Mouse (Mus musculus): ENCODE data around the gene Zfp609.
"Not testable (repeated sequence)": the region's sequence is repeated elsewhere in the genome, so short reads cannot be mapped to it uniquely, and the experiment has no call there.

Gene Zfp609

DNA sequence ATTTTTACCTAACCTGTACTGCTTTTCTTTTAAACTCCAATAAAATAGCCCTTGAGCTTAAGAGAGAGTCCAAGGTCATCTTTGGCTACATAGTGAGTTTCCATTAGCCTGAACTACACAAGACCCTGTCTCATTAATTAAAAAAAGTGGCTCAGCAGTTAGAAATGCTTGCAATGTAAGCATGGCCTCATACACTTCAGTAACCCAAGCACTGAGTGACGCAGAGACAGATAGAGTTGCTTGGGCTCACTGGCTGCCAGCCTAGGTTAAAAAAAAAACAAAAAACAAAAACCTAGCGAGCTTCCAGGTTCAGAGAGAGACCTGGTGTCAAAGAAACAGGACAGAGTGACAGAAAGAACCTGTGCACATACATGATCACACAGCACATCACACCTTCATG is 14.5 kb downstream of the Zfp609 start:
- no peak for DNase-seq (ENCODE audit: low spot score)

DNA sequence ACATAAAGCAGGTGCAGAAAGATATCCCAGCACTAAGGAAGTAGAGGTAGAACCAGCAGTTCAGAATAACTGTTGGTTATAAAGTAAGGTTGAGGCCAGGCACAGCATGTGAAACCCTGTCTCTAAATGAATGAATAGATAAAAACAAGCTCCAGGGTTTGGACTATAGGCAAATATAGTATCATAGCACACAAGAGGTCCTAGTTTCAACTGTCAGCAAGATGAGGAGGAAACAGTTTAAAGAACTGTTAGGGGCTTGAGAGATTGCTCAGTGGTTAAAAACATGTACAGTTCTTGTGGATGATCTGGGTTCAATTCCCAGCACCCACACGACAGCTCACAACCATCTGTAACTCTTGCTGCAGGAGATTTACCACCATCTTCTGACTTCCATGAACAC is 15.6 kb downstream of the Zfp609 start:
- DNase-seq (ENCODE audit: low spot score) = no peak

DNA sequence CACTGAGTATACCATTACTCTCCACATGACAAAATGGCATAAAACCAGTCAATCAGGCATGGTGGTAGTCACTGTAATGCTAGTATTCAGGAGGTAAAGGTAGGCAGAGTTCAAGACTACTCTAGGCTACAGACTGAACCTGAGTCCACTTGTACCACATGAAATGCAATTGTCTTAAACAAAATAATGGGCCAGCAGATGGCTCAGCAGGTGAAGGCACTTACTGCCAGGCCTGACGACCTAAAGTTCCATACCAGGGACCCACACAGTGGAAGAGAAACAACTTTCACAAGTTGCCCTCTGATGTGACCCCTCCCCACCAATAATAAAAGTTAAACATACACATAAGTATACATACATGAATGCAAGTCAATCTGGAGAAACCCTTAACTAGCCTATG is 19.5 kb downstream of the Zfp609 start:
- no peak for DNase-seq (ENCODE audit: low spot score)

DNA sequence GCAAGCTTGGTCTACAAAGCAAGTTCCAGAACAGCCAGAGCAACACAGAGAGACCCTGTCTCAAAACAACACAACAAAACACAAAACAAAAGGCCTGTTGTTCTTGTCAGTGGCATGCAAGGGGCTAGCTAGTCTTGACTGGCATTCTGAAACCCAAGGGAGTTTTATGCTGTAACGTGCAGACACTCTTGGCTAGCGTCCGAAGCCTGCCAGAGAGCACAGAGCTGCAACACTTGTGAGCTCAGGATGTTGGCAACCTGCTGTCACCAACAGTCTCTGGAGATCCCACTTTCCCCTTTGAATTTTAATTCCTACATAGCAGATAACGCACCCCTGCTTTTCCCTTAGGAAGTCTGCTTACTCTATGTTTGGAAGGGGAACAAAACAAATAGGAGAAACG is 20.1 kb downstream of the Zfp609 start:
- no peak for DNase-seq (ENCODE audit: low spot score)

DNA sequence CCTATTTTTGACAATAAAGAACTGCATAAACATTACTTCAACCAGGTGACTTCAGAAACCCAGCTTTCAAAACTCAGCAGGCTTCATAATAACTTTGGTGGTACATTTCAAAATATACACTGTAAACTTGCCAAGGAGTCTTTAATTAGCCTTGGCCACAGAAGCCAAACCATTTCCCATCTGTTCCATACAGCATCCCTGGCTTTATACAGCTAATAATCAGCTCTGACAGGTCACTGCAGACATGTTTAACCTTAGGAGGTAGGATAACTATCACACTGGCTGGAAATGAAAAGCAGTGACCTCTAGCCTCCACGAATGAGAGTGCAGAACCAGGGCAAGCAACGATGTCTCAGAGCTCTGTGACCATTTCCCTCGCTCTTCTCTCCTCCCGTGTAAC is 27.6 kb downstream of the Zfp609 start:
- DNase-seq (ENCODE audit: low spot score) = no peak

DNA sequence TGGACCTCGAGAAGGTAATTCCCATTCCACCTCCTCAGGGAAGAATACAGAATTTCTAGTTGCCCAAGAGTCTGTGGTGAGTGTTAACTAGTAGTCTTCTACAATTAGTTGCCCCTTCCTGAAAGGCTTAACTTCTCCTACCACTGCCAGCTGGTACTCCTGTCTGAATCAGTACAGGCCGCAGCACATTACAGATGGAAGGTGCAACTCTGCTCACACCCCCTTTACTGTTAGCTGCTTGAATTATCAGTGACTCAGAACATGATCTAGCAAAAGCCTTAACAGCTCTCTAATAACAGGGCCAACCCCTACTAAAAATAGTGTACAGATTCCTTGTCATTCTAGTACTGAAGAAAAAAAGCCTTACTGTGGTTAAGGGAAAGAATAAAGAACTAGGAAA is 31.7 kb downstream of the Zfp609 start:
- DNase-seq (ENCODE audit: low spot score) = no peak

DNA sequence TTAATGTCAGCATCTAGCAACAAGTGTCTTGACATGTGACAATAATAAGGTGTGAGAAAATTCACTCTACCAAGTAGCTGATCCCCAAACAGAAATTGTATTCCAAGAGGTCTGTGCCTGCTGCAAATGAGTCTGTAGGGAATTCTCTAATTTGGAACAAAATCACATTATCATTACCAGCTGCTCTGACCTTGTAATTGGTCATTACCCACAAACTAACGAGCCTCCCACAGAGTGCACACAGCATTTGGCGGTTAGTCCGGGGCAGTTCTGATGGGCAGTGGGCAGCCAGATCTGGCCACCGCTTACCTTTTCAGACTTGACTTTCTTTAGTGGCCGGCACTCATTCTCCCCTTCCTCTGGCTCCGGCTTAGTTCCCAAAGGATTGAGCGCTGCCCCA is 33.1 kb downstream of the Zfp609 start:
- no peak for DNase-seq (ENCODE audit: low spot score)

DNA sequence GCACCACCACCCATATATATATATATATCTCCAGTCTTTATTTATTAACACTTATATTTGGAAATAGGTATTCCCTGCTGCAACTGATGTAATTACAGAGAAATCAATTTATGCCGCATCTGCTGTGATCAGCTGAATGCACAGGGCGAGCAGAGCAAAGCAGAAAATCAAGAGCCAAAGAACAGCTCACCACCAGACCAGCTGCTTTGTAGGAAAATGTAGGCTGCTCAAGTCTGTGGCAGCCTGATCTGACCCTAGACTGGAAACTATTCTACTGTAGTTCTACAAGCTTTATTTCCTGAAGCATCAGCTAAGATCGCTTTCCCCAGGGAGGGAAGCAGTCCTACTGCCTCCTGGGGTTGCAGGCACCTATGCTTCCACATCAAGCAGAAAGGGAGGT is 33.9 kb downstream of the Zfp609 start:
- no peak for DNase-seq (ENCODE audit: low spot score)

DNA sequence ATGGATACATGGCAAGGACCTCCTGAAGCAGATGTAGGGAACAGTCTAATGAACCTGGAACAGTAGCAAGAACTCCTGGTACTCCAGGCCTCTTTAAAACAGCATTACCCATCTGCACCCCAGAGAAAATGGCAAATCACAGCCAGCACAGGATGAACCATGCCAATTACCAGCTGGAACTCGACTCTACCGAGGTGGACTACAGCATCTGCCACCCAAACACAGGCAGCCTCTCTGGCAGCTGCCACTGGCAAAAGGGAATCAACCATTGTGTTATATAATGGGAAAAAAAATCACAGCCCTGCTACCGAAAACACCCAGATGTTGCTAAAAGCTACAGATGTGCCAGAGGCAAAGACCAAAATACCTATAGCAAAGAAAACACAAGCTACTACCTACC is 34.3 kb downstream of the Zfp609 start:
- DNase-seq (ENCODE audit: low spot score) = peak; percentile 49

DNA sequence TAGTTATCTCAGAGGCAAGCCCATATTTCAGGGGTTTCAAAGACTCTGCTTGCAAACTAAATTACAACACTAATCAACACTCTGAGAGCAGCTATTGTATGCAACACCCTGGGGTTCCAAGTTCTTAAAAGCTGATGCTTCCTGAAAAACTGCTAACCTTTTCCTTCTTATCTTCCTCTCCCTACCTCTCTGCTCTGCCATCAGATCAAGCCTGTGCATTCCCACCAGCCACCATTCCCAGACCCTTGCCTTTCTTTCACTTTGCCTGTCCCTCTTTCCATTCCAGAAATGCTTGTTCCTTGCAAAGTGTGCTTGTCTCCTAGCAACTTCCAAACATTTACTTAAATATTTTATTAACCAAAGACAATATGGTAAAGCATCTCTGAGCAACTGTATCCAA is 35.5 kb downstream of the Zfp609 start:
- DNase-seq (ENCODE audit: low spot score) = no peak

DNA sequence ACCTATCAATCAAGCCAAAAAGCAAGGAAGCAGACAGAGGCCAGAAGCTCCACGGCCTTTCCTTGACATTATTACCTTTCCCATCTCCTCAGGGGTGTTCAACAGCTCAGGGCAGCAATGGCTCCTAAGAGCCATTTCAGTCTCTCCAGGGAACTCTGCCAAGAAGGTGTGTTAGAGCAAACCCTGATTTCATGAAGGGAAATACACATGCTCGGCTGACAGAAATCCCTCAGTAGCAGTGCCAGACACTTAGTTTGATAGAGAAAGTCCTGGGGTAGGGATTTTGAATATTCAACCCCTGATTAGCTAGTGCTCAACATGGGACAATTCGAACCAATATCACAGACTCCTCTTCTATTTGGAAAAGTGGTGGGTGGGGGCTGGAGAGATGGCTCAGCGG is 36.3 kb downstream of the Zfp609 start:
- no peak for DNase-seq (ENCODE audit: low spot score)

DNA sequence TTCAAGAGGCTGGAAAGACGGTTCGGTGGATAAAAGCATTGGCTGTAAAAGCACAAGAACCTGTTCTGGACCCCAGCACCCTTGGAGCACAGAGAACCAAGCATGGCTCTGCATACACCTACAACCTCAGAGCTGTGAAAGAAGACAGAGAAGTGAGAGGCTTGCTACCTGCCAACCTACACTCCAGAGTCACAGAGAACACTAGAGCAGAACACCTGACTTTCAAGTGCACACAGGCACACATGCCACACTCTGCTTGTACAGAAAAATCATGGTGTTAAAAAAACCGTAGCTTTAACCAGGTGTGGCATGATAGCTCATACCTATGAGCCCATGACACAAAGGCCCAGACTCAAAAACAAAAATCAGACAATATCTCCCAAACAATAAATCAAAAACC is 37.6 kb downstream of the Zfp609 start:
- DNase-seq (ENCODE audit: low spot score) = no peak

DNA sequence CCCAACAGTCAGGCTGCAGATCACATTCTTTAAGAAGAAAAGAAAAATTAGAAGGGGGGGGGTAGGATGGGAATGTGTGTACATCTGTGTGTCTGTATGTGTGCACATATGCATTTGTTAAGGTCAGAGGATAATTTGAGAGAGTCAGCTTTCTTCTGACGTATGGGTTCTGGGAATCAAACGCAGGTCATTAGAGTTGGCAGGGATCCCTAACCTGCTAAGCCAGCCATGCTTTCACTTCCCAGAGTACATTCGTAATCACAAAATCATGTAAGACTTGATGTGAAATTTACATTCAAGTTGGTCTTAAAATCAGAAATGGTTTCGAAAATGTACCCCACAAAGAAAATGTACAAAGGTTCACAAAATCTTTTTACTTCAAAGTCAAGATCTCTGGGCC is 38.8 kb downstream of the Zfp609 start:
- no peak for DNase-seq (ENCODE audit: low spot score)

DNA sequence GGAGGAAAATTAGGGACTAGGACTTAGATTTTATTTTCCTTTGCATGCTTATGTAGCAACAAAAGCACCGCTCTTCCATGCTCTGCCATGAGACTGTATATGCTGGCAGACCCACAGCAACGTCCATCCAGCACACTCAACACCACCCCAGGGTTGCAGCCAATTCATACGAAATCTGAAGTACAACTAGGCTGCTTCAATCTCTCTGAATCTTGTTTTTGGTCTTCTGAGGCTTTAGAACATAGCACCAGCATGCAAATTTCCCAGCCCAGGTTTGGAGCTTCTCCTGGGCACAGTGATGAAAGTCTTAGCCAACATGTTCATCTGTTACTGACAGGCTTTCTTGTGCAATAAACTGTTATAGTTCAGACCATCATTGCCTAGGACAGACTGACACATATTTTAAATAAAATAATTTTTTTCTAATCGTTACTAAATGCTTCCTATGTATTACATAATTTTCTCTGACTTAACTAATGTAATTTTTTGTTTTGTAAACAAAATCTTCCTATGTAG is 39.5 kb downstream of the Zfp609 start:
- DNase-seq (ENCODE audit: low spot score) = no peak

DNA sequence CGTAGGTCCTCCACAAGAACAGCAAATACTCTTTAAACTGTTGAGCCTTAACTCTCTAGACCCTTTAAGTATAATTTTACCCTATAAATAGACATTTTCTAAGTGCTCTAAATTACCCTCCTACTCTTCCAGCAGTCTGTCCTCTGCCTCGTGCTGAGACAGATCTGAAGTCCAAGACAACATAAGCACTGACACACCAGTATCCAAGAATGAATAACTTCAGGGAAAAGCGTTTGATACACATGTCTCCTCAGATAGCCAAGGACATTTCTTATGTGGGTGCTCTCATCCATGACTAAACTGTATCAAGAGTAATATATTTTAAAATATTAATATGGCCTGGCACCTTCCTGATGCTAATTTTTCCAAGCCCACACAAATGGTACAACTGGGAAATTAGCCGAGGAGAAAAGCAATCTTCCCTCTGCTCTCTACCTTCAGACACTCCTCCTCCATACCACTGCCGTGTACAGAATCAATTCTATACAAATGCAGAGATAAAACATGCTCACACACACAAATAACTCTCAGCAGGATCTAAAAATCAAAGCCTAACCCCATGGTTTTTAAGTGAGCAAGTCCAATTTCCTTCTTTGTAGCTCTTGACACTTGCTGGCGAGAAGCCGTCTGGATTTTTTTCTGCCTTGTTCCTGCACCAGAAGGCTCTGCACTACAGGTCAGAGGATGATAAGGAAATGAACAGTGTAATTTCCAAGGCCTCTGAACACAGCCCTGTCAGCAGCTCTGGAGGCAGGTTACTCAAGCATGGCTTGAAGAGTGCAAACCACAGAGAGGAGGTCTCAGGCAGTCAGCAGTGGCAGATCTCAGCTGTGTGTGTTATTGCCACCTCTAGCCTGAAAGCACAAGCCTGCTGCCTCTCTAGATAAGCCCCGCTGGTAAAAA is 40.2 kb downstream of the Zfp609 start:
- DNase-seq (ENCODE audit: low spot score) = no peak

DNA sequence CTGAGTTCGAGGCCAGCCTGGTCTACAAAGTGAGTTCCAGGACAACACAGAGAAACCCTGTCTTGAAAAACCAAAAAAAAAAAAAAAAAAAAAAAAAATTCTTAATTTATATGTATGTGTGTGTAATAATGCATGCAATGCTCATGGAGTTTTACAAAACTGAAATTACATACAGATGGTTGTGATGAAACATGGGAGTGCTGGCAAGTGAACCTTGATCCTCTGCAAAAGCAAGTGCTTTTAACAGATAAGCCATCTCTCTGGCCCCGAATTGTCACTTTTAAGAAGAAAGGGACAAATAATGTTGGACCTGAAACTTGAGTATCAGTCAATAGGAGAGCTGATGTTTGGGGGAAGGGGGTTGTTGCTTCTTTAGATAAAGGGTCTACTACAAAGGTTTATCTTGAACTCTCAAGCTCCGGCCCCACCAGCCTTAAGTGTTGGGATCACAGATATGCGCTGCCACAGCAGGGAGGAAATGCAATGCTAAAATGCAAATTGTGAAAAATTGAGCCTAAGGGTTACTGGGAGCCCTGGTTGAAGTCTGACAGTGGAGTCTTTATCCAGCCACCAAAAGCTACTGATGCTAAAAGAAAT is 41.5 kb downstream of the Zfp609 start:
- no peak for DNase-seq (ENCODE audit: low spot score)

DNA sequence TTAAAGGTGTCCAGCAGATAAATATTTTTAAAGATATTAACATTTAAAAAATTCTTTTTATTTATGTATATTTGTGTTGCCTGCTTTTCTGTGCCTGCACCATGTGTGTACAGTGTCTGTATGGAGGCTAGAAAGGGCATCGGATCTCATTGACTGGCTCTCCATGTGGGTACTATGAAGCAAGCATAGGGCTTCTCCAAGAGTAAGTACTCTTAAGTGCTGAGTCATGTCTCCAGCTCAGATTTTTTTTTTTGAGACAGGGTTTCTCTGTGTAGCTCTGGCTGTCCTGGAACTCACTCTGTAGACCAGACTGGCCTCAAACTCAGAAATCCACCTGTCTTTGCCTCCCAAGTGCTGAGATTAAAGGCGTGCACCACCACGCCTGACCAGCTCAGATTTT is 47.7 kb downstream of the Zfp609 start:
- not testable (repeated sequence) for DNase-seq (ENCODE audit: low spot score)

DNA sequence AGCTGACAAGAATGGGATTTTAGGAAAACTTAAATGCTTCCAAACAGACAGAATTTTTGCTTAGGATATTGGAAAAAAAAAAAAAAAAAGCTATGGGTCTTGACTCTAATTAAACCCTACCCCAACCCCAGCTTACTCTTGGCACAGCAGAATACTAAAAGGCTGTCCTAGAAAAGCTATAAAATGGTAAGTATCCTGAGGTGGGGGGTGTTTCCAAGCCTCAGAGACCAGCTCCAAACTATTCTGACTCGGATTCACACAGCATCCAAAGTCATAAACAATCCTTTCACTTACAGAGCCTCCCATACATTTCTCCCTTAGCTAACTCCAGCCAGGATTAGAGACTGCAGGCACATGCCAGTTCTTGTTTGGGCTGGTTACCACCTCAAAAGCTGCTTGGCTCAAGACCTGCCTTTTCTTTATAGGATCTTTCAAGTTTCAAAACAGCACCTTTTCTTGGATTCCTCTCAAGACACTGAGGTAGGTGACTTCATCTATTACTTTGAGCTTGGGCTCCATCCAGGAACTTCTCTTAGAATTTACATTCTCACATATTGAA is 50.4 kb downstream of the Zfp609 start:
- no peak for DNase-seq (ENCODE audit: low spot score)

DNA sequence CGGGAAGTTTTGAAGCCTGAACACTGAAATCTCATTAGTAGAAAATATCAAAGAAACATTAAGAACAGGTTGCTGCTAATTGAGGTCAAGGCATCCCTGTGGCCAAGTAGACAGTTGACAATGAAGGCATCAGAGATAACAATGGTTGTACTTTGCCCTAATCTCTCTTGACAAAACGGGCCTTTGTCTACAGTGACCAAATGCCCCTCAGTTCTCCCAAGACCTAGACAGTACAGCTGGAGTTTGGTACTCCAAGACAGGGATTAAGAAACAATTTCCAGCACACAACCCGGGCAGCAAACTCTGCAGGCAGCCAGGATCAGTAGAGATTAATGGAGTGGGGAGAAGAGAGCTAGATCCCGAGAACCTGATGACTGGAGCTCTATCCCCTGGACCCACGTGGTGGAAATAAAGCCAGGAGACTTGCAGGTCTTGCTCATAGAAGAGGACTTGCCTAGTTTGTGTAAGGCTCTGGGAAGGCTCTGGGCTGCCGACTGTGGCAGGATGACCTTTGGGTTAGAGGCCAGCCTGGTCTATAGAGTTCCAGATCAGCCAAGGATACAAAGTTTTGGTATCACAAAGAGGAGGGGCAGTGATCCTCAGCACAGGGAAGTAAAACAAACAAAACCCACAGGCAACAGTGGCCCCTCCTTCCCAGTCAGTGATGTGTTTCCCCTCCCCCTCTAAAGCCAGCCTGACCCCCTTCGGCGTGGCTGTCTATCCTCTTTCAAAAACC is 51.1 kb downstream of the Zfp609 start:
- no peak for DNase-seq (ENCODE audit: low spot score)

DNA sequence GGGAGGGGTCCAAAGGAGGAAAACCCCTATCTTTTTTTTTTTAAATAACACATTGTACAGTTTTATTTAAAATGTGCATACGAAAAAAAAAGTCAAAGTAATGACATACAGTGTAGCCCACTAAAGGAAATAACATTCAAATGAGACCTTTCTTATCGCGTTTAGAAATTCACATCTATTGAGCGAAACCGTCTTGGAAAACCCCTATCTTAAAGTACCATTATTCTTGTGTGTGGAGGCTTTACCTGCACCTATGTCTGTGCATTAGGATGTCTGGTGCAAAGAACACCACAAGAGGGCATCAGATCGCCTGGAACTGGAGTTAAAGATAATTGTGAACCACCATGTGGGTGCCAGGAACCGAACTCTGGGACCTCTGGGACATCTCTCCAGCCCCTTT is 53.6 kb downstream of the Zfp609 start:
- no peak for DNase-seq (ENCODE audit: low spot score)

DNA sequence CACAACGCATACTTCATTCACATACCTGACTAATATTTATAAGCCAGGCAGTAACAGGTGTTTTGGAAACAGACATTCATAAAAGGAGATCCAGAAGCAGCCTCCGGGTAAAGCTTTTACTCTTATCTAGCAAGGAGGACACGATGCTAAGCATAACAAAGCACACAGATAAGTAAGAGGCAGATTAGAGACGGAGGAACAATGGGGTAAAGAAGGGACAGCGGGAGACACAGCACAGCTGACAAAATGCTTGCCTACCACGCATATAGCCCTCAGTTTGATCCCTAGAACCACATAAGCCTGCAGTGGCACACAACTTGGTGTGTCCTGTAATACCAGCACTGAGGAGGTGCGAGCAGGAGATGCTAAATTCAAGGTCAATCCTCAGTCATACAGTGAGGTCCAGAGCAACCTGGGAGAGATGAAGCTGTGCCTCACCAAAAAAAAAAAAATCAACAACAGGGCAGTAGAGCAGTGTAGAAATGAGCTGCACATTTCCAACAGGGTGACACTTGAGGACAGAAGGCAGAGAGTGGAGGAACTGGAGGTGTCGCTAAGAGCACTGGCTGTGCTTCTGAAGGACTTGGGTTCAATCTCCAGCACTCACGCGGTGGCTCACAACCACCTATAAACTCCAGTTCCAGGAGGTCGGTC is 56.2 kb downstream of the Zfp609 start:
- DNase-seq (ENCODE audit: low spot score) = no peak

DNA sequence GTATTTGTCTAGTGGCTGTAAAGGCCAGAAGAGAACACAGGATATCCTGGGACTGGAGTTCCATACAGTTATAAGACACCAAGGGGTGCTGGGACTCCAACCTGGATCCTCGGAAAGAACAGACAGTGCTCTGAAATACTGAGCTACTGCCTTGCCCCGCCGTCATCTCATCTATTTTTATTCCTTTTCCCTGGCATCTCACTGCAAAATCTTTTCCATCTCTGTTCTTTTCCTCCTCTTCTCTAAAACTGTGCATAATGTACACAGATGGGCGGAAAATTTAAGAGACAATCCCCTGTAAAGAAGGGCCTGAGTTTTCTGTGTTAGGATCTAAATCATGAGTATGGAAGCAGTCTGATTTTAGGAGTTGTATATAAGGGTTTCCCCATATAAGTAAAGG is 64.6 kb downstream of the Zfp609 start:
- no peak for DNase-seq (ENCODE audit: low spot score)

All from layer of hippocampus, adult 11-12 months (tissue).